Mouse (Mus musculus) c-Kit-positive CD71-positive TER-119-negative erythroid progenitor cells, embryonic 14.5 days (primary cell): ENCODE data around the gene Fryl.

Source experiments
- DNase-seq: peaks from one replicate; pipeline ENCODE4 v3.0.0-alpha.2; 2013; ENCODE audit warnings: low read depth

The Fryl gene

DNA sequence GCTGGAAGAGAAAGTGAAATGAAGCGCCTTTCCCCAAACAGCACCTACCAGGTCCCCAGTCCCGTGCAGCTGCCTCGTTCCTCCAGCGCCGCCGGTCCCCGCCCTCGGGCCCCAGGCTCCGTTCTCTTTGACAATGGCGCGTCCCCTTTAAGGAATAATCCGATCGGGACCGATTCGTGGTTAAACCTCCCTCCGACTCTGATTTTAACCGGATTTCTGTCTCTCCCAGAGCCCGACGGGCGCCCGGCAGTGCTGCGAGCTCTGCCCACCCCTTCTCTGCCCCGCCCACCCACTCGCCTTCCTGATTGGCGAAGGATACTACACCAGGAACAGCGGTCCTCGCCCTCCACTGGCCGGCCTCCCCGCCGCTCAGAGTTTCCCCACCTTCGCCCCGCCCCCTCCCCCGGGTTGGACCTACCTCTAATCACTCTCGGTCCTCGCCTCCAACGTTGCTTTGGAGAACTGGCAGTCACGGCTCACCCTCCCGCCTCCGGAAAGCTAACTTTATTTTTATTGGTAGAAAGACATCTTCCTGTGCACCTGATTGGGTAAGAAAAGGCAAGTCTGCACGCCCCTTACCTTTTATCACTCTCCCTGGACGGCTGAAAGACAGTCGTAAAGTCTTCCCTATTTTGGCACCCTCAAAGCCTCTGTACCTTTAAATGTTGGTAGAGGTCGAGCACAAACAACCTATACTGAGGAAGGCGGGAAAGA lies at the start of gene Fryl:
Gene Fryl, minus strand, starts transcription at position 268 of the 714 bp plus-strand sequence.
- DNase-seq = peak; percentile 97

DNA sequence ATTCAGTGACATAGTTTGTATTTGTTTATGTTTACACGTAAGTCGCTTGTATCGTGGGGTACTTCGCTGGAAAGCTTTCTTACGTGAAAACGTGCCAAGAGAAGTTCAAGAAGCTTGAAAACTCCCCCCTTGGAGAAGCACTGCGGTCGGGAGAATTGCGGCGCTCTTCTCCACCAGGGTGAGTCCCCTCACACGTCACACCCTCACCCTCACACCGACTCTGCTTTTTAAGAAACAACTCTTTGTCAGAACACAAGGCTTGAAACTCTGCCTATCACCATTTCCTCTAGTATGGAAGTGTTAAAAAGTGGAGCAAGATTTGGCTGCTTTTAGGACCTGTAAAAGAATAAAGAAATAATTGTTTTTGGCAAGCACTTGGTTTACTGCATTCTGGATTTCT lies 48.1 kb upstream of the Fryl start:
- DNase-seq = no peak

DNA sequence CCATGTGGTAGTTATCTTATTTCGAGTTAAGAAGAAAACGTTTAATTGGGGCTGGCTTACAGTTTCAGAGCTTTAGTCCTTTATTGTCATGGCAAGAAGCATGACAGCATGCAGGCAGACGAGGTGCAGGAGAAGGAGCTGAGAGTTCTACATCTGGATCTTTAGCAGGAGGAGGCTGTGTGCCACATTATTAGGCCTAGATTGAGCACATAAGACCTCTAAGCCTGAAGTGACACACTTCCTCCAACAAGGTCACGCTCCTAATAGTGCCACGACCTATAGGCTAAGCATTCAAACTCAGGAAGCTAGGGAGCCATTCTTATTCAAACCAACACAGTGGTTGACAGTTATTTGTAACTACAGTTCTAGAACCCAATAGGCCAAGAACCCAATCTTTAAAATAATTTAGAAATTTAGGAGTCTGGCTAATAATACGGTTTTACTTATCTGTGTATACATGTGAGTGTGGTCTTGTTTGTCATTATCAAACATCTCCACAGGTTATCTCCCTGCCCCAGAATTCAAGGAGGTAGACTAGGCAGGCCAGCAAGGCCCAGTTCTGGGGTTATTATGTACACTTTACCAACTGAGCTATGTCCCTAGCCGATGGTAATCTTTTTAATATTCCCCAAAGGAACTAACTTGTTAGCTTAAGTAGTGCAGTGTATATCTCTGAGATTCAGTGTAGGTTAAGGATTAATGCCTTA lies 45.3 kb upstream of the Fryl start:
- no peak for DNase-seq

DNA sequence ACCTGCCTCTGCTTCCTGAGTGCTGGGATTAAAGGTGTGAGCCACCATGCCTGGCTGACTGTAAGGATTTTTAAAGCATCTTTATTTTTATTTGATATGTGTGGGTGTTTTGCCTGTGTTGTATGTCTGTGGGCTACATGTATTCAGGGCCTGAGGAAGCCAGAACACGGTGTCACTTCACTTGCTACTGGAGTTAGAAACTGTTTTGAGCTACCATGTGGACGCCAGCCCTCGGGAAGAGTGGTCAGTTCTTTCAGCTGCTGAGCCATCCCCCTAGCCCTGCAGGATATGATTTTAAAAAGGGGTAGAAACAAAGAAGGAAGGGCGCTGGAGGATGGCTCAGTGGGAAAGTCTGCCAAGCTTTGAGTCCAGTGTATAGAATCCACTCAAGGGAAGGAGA lies 39.5 kb upstream of the Fryl start:
- no peak for DNase-seq

DNA sequence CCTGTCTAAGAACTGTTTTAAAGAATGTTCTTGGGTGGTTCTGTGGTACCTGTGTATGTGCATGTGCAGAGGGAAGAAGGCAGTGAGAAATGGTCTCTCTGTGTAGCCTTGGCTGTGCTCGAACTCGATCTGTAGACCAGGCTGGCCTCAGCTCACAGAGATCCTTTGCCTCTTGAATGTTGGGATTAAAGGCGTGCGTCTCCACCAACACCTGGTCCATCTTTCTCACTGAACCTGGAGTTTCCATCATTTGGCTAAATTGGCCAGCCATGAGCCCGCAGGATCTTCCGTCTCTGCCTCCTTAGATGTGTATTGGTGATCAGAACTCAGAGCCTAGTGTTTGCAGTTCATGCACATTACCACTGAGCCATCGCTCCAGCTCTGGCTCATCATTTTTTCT lies 38.6 kb upstream of the Fryl start:
- no peak for DNase-seq

DNA sequence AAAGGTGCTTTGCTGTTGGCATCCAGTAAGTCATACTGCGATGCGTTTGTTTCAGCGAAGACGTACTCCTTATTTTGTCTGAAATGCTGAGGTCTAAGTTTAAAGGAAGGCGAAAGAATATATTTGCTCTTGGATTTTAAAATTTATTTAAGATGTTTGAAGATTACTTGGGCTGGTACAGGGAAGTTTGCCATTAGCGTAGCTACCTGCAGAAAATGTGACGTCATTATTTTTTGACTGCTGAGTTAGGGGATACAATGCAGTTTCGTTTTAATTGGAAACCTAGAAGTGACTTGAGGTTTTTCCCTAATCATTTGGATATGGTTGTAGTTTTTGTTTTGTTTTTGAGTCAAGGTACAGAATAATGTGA lies 37.0 kb upstream of the Fryl start:
- no peak for DNase-seq

DNA sequence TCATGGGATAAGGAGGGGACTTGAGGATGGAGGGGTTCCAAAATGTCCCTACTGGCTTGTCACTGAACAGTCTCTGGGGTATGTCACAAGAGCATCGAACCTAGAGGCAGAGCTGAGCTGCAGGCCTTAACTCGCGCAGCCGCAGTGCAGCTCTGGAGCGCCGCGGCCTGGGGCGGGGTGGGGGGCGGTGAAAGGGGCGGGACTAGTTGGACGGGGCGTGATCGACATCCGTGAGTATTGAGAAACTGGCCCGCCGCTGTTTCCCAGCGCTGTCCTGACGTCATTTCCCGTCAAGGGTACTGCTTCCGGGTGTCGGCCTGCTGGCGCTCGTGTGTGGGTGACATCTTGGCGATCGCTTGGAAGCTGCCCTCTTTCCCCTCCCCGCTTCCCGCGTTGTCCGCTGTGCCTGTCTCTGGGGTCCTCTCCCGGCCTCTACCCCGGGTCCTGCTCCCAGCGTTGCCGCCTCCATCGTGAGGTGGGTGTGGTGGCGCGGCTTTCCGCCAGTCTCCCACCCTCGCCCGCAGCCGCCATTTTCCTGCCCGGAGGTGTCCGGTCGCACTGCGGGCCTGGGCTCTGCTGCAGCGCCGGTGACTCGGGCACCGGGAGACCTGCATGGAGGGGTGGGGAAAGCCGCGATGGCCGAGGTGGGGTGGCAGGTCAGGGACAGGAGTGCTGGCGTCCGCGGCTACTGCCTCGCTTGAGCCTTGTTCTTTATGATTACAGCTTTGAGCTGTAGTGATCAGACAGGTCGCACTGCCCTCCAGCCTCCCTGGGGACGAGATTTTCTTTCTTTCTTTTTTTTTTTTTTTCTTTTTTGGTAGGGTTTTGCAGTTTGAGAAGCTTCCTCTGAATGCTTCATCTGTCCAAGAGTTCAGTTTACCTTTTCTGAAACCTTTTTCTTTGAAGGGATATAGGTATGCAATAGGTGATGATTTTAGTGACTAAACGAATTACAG lies 36.4 kb upstream of the Fryl start, which contains the start of gene Ociad1:
Gene Ociad1, plus strand, starts transcription at position 283 of the 956 bp plus-strand sequence.
- DNase-seq = peak; percentile 96

DNA sequence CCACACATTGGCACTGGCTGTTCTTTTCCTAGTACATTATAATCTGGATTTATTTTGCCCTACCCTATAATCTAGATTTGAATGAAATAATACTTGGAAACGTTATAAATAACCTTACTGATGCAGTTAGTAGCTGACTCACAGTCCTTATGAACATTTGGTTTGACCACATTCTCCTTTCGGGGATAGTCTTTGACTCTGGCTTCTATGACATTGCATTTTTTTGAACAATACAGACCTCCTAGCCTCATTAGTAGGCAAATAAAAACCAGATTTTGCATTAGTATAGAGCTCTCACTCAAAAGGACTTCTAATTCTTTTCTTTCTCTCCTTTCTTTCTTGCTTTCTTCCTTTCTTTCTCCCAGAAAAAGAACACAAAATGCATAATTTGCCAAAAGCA lies 33.5 kb upstream of the Fryl start:
- no peak for DNase-seq

DNA sequence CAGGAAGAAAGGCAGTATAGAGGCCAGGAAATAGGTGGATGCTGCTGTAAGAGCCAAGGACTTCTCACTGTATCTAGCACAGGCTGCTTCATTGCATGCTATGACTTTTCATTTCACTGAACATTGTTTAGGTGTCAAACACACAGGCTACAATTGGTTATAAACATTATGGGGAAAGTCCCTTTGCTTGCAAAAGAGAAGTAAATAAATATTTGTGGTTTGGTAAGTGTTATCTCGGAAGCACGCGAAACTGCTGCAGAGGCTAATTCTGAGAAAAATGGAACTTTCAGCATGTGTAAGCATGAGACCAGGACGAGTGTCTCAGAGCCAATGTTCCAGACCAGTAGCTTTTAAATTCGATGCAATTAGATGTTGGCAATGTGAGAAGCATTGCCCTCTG lies 30.2 kb upstream of the Fryl start:
- DNase-seq = no peak

DNA sequence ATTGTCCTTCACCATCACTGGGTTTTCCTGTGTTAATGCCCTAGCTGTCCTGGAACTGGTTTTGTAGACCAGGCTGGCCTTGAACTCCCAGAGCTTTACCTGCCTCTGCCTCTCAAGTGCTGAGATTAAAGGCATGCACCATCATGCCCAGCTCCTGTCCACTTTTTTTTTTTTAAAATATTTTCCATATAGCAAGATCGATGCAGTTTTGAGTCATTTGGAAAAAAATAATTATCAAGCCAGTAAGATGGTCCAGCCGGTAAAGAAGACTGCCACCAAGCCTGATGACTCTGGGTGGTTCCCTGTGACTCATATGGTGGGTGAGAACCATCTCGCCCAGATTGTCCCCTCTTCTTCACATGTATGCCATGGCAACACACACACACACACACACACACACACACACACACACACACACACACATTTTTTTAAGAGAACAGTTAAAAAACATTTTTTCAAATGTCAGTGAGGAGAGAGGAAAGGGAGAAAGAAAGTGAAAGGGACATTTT lies 29.1 kb upstream of the Fryl start:
- DNase-seq = no peak

DNA sequence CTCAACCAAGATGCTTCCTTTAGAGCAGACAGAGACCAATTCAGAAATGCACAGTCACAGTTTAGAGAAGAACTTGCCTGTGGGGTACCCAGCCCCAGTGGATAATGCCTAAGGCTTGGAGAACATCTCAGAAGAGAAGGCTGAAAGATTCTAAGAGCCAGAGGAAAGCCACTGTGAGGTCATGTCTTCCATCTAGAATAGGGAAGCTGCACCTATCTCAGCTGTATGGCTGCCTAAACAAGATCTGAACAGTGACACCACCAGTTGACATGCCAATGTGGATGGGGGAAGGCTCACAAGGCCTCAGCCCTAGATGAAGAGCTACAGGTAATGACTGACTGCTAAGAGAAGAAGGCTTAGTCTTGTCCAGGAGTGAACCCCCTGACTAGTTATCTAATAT lies 27.6 kb upstream of the Fryl start:
- DNase-seq = no peak

DNA sequence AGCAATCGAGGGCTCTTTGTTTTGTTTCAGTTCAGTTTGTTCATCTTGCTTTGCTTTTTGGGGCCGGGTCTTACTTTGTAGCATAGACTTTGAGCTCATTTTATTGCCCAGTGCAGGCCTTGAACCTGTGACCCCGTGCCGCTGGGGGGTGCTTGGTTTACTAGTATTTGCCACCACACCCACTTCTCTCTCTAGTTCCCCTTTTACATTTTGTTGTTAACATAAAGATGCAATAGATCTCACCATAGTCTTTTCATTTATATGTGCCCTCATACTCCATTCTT lies 24.1 kb upstream of the Fryl start:
- DNase-seq = no peak

DNA sequence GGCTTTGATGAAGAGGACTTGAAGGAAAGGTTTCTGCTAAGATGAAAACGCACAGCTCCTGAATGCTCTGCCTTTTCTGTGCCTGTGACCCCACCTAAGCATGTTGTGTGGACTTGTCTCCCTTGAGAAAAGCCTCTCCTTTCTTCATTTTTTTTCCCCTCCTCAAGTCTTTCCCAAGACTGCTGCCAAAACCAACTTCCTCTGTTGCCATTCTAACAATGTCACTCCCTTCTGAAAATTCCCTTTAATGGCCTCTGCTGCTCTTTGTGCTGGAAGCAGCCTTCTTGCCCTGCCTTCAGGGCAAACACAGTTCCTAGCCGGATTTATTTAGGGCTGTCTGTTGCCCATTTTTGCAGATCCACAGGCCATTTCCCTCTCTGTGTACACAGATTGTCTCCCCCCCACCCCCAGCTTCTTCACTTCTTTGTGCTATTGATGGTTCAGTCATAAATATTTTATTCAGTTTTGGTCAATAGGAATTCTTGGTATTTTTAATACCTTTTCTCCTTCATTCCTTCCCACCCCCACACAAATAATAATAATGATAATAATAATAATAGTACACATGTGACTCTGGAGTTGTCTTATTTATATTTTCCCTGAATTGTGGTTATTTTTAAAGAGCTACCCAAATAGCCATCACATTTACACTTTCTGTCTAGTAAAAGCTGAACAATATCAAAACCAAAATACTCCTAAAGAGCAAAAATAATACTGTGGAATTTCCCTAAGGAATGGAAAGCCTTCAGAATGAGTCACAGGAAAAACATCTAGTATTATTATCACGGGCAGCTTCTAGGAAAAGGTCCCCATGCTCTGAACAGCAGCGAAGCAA lies 23.5 kb upstream of the Fryl start:
- no peak for DNase-seq

DNA sequence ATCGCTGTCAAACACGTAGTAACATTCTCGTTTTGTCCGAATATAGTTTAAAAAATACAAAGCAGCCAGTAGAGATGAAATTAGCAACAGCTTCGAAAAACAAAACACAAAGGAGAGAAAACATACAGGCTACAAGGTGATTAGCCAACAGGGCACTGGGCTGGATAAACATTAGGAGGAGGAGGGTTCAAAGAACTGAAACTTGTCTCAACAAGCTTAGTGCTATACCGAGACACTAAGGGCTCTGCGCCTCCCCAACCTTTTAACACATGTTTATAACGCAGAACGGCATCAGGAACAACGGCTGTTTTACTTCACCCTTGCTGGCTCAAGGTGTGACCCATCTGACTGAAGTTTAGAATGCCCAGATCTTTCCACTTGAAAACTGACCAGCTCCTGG lies 22.8 kb upstream of the Fryl start:
- no peak for DNase-seq

DNA sequence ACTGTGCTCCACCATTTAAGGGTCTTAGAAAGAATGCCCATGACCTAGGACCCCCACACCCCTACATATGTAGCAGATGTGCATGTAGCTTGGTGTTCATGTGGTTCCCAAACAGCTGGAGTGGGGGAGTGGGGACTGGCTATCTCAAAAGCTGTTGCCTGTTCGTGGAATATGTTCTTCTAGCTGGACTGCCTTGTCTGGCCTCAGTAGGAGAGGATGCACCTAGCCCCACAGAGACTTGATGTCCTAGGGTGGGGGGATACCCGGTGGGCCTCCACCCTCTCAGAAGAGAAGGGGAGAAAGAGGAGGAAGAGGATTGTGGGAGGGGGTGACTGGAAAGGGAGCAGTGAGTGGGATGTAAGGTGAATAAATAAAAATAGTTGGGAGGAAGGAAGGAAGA lies 18.5 kb upstream of the Fryl start:
- DNase-seq = no peak

DNA sequence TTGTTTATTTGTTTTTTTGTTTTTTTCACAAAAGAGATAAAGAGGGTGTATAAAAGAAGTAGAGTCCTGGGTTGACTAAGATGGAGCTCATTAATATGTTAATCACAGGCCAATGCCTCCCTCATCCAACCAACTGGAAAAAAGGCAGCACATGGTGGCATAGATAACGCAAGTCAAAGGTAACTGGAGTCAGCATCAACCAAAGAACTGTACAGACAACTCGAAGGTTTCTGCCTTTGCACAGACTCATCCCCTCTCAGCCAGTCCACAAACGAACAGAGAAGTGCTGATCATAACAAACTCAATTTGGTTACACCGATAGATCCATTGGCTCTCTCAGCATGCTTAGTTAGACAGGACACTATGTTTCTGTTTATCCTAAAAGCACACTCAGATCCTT lies 16.8 kb upstream of the Fryl start:
- DNase-seq = no peak

DNA sequence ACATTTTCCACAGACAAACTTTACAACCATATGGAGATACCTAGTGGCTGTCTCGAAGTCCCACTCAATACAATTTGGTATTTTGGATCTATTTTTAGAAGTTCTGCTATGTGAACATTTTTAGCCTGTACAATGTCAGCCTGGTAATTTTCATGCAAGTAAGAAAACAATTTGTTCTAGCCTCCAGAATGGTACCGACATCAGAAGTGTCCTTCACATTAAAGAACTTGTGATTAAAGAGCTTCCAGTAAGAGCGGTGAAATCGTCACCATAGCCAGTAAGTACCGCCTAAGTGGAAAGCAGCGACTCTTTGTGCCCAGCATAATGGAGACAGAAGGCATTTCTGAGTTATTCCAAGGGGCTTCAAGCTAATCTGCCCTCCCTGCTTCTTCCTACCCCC lies 14.2 kb upstream of the Fryl start:
- no peak for DNase-seq

DNA sequence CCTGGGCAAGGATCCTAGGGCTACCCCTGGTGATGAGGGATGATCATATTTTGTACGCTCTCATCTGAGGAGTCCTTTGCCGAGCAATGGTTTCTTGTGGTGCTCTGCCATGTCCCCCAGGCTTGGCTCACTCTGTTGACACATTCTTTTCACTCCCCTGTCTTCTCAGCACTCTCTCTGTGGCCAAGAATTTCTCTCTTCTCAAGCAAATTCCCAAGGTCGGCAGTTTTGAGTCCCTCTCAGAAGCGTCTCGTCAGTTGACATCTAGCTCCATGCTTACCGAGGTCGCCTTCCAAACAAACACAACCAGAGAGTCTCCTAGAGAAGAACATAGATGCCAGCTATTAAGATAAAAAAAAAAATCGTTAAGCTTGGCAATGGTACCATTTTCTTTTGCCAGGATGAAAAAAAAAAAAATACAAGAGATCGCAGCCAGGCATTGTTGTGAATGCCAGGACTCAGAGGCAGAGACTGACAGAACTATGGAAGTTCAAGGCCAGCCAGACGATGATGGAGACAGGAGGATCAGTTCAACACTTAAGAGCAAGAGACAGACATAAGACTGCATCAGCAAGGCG lies 12.3 kb upstream of the Fryl start:
- DNase-seq = no peak

DNA sequence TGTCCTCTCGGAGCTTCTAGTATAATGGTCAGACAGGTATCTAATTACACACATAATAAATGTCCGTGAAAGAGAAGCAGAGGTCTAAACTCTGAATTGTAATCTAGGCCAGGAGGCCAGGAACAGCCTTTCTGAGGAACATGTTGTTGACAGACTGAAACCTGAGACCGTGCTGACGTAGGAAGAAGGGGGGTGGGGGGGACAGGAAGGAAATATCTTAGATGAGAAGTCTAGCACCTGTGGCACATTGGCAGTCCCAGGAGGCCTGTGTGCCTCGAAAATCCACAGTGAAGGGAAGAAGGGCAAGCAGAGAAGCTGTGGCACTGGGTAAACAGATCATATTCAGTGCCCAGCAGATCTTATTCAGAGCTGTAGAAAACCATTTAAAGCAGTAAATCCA lies 9.0 kb upstream of the Fryl start:
- no peak for DNase-seq

DNA sequence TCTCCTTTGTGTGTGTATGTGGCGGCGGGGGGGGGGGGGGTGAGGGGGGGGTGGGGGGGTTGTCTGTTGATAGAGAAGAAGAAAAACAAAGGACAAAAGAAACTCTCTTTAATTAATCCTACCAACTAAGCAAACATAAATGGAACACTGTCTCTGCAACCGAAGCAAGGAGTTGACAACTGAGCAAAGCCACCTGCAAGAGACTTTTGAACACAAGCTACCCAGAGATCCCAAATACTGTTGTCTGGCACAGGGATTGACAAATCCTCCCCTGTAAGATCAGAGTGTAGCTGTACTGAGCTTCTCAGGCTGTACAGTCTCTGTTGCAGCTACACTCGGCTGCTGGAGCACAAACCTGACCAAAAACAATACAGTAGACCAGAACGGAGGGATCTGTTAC lies 7.7 kb upstream of the Fryl start:
- DNase-seq = no peak

DNA sequence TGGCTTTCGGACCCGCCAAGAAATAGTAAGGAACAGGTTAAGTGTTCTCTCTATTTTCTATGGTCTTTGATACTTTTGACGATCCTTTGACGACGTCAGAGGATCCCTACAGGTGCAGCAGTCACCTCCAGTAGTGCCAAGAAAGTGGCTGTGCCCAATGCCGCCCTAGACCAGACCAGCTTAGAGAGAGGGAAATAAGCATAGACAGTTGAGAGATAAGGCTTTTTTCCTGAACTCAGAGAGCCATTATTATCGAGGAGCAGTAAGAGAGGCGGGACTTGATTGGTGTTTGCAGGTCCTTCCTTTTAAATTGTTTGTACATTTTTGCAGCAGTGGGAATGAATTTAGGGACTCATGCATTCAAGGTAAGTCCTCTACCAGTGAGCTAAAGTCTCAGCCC lies 1.3 kb upstream of the Fryl start:
- DNase-seq = no peak

DNA sequence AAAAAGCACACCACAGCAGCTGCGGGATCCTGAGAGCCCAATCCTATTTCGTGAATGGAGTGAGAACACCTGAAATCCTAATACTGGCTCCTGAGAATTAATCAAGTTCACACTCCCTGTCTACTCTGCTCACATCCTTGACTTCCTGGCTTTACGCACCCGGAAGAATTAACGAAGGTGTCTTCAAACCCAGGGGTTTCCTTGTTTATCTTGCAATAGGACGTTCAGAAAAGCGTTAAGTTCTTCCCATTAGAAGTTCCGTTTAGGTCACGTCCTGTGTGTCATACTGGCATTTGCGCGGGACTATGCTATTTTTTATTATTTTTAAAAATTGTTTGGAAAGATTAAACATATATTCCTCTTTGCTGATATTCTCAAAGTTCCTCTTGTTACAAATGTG lies 677 bp upstream of the Fryl start:
- no peak for DNase-seq
